In genomic region chr11:117878892-117879291, GRCm38 (mm10) we compare ENCODE assay signal across 8 mouse cellular contexts. TPM values are rescaled to one million over a fixed set of nuclear protein-coding genes. Genes with fewer than 3 reads are reported as not detected.
DNase-seq lines count a peak whose midpoint lies in the region; ATAC-seq lines count a peak whose summit lies in the region.
"Had no signal": no experiment of that assay in that cellular context is flagged by ENCODE, and none has a peak within 500 bp of the region (broad histone marks: within the 10 kb centered on the region; RNA-seq: fewer than 3 reads in every experiment).

No protein-coding gene starts in this region.

- H3K27me3 ChIP-seq in lung, embryonic 16.5 days (ENCODE audit: control insufficient read depth, insufficient read depth, low read depth, low read length) = no peaks in the 10 kb centered on the region
- peaks cover 4% of the 10 kb centered on the region; the same call in 1 of the 2 replicates for H3K27me3 ChIP-seq in embryonic facial prominence, embryonic 13.5 days
- no peaks in the 10 kb centered on the region for H3K27me3 ChIP-seq in neural tube, embryonic 14.5 days (ENCODE audit: control insufficient read depth, insufficient read depth, low read length)

- no peak for ATAC-seq in lung, embryonic 16.5 days (ENCODE audit: low read depth)
- ATAC-seq in embryonic facial prominence, embryonic 13.5 days (ENCODE audit: insufficient number of reproducible peaks, insufficient read depth, low FRiP score, low TSS enrichment, low read depth) = no peak
- no peak for ATAC-seq in neural tube, embryonic 14.5 days (ENCODE audit: low read depth)

- no peak overlapping the region for H3K4me3 ChIP-seq in lung, embryonic 16.5 days (ENCODE audit: low read length)
- H3K4me3 ChIP-seq in embryonic facial prominence, embryonic 13.5 days = no peak overlapping the region
- H3K4me3 ChIP-seq in neural tube, embryonic 14.5 days (ENCODE audit: low read depth, low read length) = no peak overlapping the region

- WGBS in lung, embryonic 16.5 days = 26% methylated on average over 8 of the region's 8 CpGs
- 8% methylated on average over 8 of the region's 8 CpGs for WGBS in embryonic facial prominence, embryonic 13.5 days
- WGBS in neural tube, embryonic 14.5 days = 21% methylated on average over 8 of the region's 8 CpGs

- no peaks in the 10 kb centered on the region for H3K36me3 ChIP-seq in lung, embryonic 16.5 days (ENCODE audit: control insufficient read depth, insufficient read depth, low read length)
- H3K36me3 ChIP-seq in embryonic facial prominence, embryonic 13.5 days = no peaks in the 10 kb centered on the region
- H3K36me3 ChIP-seq in neural tube, embryonic 14.5 days (ENCODE audit: control insufficient read depth, insufficient read depth, low read length) = no peaks in the 10 kb centered on the region

- no peaks in the 10 kb centered on the region for H3K9me3 ChIP-seq in lung, embryonic 16.5 days (ENCODE audit: control insufficient read depth, low read length)
- H3K9me3 ChIP-seq in embryonic facial prominence, embryonic 13.5 days = no peaks in the 10 kb centered on the region
- no peaks in the 10 kb centered on the region for H3K9me3 ChIP-seq in neural tube, embryonic 14.5 days (ENCODE audit: control insufficient read depth, low read length)

- H3K4me1 ChIP-seq in lung, embryonic 16.5 days (replicated peaks; ENCODE audit: control insufficient read depth, insufficient read depth, low read length) = peaks cover 34% of the 10 kb centered on the region
- peaks cover 38% of the 10 kb centered on the region for H3K4me1 ChIP-seq in embryonic facial prominence, embryonic 13.5 days
- peaks cover 10% of the 10 kb centered on the region for H3K4me1 ChIP-seq in neural tube, embryonic 14.5 days (ENCODE audit: control insufficient read depth, insufficient read depth, low read length)

- H3K4me2 ChIP-seq in lung, embryonic 16.5 days (ENCODE audit: low read depth, low read length) = peak overlapping the region; percentile 35; the same call in 1 of the 2 replicates
- H3K4me2 ChIP-seq in embryonic facial prominence, embryonic 13.5 days = peak overlapping the region; percentile 40
- peak overlapping the region; percentile 34 for H3K4me2 ChIP-seq in neural tube, embryonic 14.5 days (ENCODE audit: low read depth, low read length)

- H3K9ac ChIP-seq in lung, embryonic 16.5 days (ENCODE audit: low read length) = peak overlapping the region; percentile 48
- no peak overlapping the region for H3K9ac ChIP-seq in embryonic facial prominence, embryonic 13.5 days
- no peak overlapping the region for H3K9ac ChIP-seq in neural tube, embryonic 14.5 days (replicated peaks; ENCODE audit: low read depth, low read length)

- no peak for DNase-seq in lung, postnatal 25 days (ENCODE audit: low spot score)
- DNase-seq in induced T-regulatory cell, adult 2 months (ENCODE audit: low read depth) = peak; percentile 47
- no peak for DNase-seq in ovary, adult 18-20 months (ENCODE audit: low spot score)
- no peak for DNase-seq in cerebellum, adult 11 months

- H3K27ac ChIP-seq in lung, embryonic 16.5 days (ENCODE audit: low read length) = peak overlapping the region; percentile 31; the same call in 1 of the 2 replicates
- H3K27ac ChIP-seq in embryonic facial prominence, embryonic 13.5 days = peak overlapping the region; percentile 51
- peak overlapping the region; percentile 49 for H3K27ac ChIP-seq in neural tube, embryonic 14.5 days (ENCODE audit: low read depth, low read length)

RNA-seq across cellular contexts. Expression of gene Tha1, which starts 5.6 kb away (rescaled TPM):
- polyA plus RNA-seq in lung, embryonic 16.5 days (2015; fragmentation: Nextera tagmentation; extraction: Ambion mirVana) = 4.6 and 5.0 TPM in 2 replicates
- polyA plus RNA-seq in embryonic facial prominence, embryonic 13.5 days (2015; fragmentation: Nextera tagmentation; extraction: Ambion mirVana) = 2.7 and 2.9 TPM in 2 replicates
- polyA plus RNA-seq in neural tube, embryonic 14.5 days (2014; fragmentation: Nextera tagmentation; extraction: Ambion mirVana) = 3.8 and 4.2 TPM in 2 replicates

RNA-seq across cellular contexts. Expression of gene Tmem235, which starts 18.3 kb away (rescaled TPM):
- polyA plus RNA-seq in lung, embryonic 16.5 days (2015; fragmentation: Nextera tagmentation; extraction: Ambion mirVana) = not detected in 2 replicates
- polyA plus RNA-seq in embryonic facial prominence, embryonic 13.5 days (2015; fragmentation: Nextera tagmentation; extraction: Ambion mirVana) = not detected in 2 replicates
- polyA plus RNA-seq in neural tube, embryonic 14.5 days (2014; fragmentation: Nextera tagmentation; extraction: Ambion mirVana) = 0.15 TPM in 1 of 2 replicates, not detected in the other
- polyA plus RNA-seq: liver, adult 2 months had no signal

RNA-seq across cellular contexts. Expression of gene Birc5, which starts 29.8 kb away (rescaled TPM):
- 312 and 336 TPM in 2 replicates for polyA plus RNA-seq in lung, embryonic 16.5 days (2015; fragmentation: Nextera tagmentation; extraction: Ambion mirVana)
- 326 and 344 TPM in 2 replicates for polyA plus RNA-seq in embryonic facial prominence, embryonic 13.5 days (2015; fragmentation: Nextera tagmentation; extraction: Ambion mirVana)
- 14.9 and 26.1 TPM in 2 replicates for polyA plus RNA-seq in neural tube, embryonic 14.5 days (2014; fragmentation: Nextera tagmentation; extraction: Ambion mirVana)

RNA-seq across cellular contexts. Expression of gene Tk1, which starts 53.0 kb away (rescaled TPM):
- polyA plus RNA-seq in lung, embryonic 16.5 days (2015; fragmentation: Nextera tagmentation; extraction: Ambion mirVana) = 130 and 131 TPM in 2 replicates
- polyA plus RNA-seq in embryonic facial prominence, embryonic 13.5 days (2015; fragmentation: Nextera tagmentation; extraction: Ambion mirVana) = 143 and 150 TPM in 2 replicates
- 6.8 and 12.0 TPM in 2 replicates for polyA plus RNA-seq in neural tube, embryonic 14.5 days (2014; fragmentation: Nextera tagmentation; extraction: Ambion mirVana)

RNA-seq across cellular contexts. Expression of gene Afmid, which starts 53.2 kb away (rescaled TPM):
- 4.9 and 5.4 TPM in 2 replicates for polyA plus RNA-seq in lung, embryonic 16.5 days (2015; fragmentation: Nextera tagmentation; extraction: Ambion mirVana)
- polyA plus RNA-seq in embryonic facial prominence, embryonic 13.5 days (2015; fragmentation: Nextera tagmentation; extraction: Ambion mirVana) = 4.2 and 5.1 TPM in 2 replicates
- polyA plus RNA-seq in neural tube, embryonic 14.5 days (2014; fragmentation: Nextera tagmentation; extraction: Ambion mirVana) = 5.0 and 6.9 TPM in 2 replicates

Comparison
In these comparisons a context has a peak if more than half of its experiments do, and no peak if none do; other contexts are left out.
1. RNA of gene Birc5, which starts 29.8 kb away (polyA plus RNA-seq): 326 to 344 TPM in embryonic facial prominence, embryonic 13.5 days and 312 to 336 TPM in lung, embryonic 16.5 days; 14.9 to 26.1 TPM in neural tube, embryonic 14.5 days; every median in the first group is over 10 times any median in the second.
2. Peak in every context shown above with its lines, with median percentiles within 50 percentile points of each other: H3K27ac ChIP-seq and H3K4me2 ChIP-seq.